Mouse (Mus musculus) mouse embryonic stem cell (cell line): ENCODE data around the gene Vmn1r28.
"Not testable (repeated sequence)": the region's sequence is repeated elsewhere in the genome, so short reads cannot be mapped to it uniquely, and the experiment has no call there.

Experiments
- in situ Hi-C, 2 experiments: fragments of 300-500 bp; cut with MboI; formaldehyde crosslinking; loops; 1 replicate in 1 of 2; 3 replicates in 1 of 2; pipeline ENCODE4 v1.14.3; 2019 to 2020; ENCODE audit warnings: low sequenced_read_pairs in 2 of 2, low pct_unique_long_range_greater_than_20kb in 1 of 2, mixed read lengths in 1 of 2; ENCODE audit not compliant: unreplicated experiment in 1 of 2

Vmn1r28 gene

DNA sequence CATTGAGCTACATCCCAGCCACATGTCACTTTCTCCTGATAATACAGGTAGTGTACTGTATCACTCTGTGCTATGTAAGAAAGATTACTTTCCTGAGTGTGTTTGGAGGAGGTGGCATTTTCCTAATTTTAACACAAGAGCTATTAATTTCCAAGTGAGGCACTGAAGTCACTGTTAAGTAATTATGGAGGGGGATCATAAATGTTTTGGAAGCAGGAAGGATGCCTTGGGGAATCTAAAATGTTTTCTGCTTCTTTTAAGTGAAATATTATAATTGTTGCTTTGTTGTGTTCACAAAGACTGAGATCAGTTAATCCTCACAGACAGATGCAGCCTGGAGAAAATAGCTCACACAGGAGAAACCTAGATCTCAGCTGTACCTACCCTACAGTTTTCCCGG lies at the start of gene Vmn1r28:
Gene Vmn1r28, plus strand, starts transcription at position 301 of the 400 bp plus-strand sequence.
- in situ Hi-C loops, result no loop called here

DNA sequence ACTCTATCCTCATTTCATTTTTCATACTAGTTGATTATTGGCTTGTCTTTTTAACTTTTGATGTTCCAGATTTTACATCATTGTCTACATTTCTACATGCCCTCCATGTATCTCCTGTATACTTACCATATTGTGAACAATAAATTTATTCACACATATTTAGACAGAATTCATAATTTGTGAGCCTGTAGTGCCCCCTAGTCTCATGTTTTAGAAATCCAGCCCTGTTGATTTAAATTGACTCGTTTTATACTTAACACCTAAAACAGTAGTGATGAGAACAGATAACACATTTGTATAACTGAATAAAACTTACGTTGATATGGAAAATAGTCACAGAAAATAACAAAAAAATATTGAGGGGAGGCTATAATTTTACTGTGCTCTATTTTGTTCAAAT lies 45.7 kb upstream of the Vmn1r28 start:
- in situ Hi-C loops, result no loop called here

DNA sequence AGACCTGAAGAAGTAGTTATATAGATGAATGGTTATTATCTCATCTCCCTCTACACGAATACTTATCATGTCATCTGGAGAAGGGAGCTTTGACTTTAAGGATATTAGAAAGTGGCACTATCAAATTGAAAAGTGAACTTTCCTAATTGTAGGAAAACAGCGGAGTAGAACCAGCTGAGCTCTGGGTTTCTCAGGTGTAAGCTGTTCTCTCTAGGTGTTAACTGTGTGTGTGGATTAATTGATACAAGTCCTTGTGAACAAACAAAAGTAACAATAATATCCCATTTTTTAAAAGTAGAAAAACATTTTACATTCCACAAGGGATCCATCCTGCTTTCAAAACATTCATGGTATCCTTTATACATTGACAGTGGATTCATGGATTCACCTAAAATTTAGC lies 43.1 kb upstream of the Vmn1r28 start, which contains the start of gene Vmn1r27:
Gene Vmn1r27, minus strand, starts transcription at position 101 of the 400 bp plus-strand sequence.
- in situ Hi-C loops, result no loop called here

DNA sequence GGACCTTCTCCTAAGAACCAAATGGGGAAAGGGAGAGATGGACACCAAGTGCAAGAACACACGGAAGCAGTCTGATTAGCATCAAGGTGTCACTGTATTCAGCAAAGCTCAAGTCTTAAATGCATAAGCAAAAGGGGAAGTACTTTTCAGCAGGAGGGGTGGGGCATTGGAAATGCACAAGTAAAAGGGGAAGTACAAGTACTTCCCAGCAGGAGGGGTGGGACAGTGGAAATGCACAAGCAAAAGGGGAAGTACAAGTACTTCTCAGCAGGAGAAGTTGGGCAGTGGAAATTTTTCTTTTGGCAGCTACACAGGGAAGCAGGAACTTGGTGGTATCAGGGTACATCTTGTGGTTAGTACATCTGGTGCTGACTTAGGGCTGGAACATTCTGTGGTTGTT lies 17.8 kb downstream of the Vmn1r28 start:
- in situ Hi-C loops, result not testable (repeated sequence)

DNA sequence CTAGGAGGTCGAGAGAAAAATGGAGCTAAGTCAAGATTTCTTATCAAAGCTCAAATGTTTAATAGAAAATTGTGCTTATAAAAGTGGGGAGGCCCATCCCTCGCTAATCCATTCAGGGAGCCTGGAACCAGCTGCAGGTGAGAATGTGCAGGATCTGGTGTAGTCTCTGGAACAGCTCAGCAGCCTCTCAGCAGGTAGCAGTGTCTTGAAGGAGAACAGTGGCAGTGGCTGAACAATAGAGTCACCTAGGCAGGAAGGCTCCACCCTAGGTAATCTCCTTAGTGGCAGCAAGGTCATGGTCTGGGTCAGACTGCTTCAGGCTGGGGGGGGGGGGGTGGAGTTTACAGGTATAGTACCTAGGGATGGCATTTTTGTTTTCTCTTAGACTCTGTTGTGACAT lies 30.4 kb downstream of the Vmn1r28 start:
- in situ Hi-C loops, result no loop called here

DNA sequence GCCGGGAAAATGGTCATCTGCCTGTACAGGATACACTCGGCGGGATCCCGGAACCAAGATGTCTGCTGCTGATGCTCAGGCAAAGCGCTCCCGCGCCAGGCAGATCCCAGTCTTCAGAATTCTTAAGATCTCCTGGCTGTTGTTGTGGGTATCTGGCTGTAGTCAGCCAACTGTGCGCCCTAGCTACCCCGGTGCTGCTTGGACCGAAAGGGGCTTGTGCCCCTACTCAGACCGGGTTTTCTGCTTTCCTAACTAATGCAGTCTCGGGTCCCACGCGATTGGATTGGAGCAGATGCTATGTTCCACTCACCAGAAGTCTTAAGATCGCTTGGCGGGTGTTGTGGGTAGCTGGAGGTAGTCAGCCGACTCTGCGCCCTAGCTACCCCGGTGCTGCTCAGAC lies 36.7 kb downstream of the Vmn1r28 start:
- in situ Hi-C loops, result not testable (repeated sequence)

DNA sequence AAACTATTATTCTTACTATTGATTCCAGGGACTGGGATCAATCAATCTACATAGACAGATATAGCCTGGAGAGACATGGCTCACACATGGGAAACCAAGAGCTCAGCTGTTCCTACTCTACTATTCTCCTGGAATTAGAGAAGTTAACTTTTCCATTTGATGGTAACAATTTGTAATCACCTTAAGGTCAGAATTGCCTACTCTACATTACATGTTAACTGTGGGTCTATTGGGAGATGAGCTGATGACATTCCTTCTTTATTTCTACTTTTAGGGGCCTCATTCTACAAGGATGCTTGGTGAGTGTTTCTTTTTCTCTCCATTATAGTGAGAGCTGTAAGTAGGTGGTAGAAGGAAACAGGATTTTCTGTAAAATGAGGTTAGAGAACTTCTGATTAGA lies 39.4 kb downstream of the Vmn1r28 start, which contains the start of gene Vmn1r29:
Gene Vmn1r29, plus strand, starts transcription at position 301 of the 400 bp plus-strand sequence.
- in situ Hi-C loops, result no loop called here
